Mouse (Mus musculus): ENCODE measurements at regions not wholly inside any gene's neighbourhood (a gene's known extent, or its start where the extent isn't known, plus 50 kb on each side); places are given as distances from the start of the nearest gene placed in this dataset.

- no peaks in the 10 kb centered on the region for H3K36me3 ChIP-seq
- no peaks in the 10 kb centered on the region for H3K9me3 ChIP-seq (replicated peaks)
- H3K27ac ChIP-seq = no peak overlapping the region
- no peaks in the 10 kb centered on the region for H3K27me3 ChIP-seq
- H3K4me2 ChIP-seq = no peak overlapping the region
- no peaks in the 10 kb centered on the region for H3K4me1 ChIP-seq (replicated peaks)
- no peak for ATAC-seq (replicated peaks; ENCODE audit: insufficient number of reproducible peaks, insufficient read depth, low FRiP score, low read depth)
- no peak overlapping the region for H3K4me3 ChIP-seq
- WGBS = 86% methylated on average over 16 of the region's 16 CpGs
- no peak overlapping the region for H3K9ac ChIP-seq
These were observed 410.0 kb upstream of the Map3k7 start for GRCm38 (mm10) chr4:31553780-31554394.

- no peak overlapping the region for H3K4me3 ChIP-seq
- no peak for ATAC-seq (replicated peaks; ENCODE audit: insufficient number of reproducible peaks, insufficient read depth, low FRiP score, low read depth)
- H3K9me3 ChIP-seq (replicated peaks) = no peaks in the 10 kb centered on the region
- H3K27me3 ChIP-seq = no peaks in the 10 kb centered on the region
- WGBS = 80% methylated on average over 1 of the region's 1 CpGs
- H3K36me3 ChIP-seq = no peaks in the 10 kb centered on the region
- no peak overlapping the region for H3K27ac ChIP-seq
- no peak overlapping the region for H3K9ac ChIP-seq
- H3K4me2 ChIP-seq = no peak overlapping the region
- H3K4me1 ChIP-seq (replicated peaks) = peaks cover 3% of the 10 kb centered on the region; the same call in 1 of the 2 replicates
These were observed 408.8 kb upstream of the Map3k7 start for GRCm38 (mm10) chr4:31555077-31555476.

GRCm38 (mm10) chr4:31557261-31557660 lies 406.6 kb upstream of the Map3k7 start:
- WGBS = 82% methylated on average over 7 of the region's 7 CpGs
- ATAC-seq (replicated peaks; ENCODE audit: insufficient number of reproducible peaks, insufficient read depth, low FRiP score, low read depth) = no peak
- H3K9ac ChIP-seq = no peak overlapping the region

GRCm38 (mm10) chr4:31560305-31560704 lies 403.6 kb upstream of the Map3k7 start:
- Histone ChIP-seq H3K27ac (no peak overlapping the region), H3K9me3 (replicated peaks) (no peaks in the 10 kb centered on the region), H3K9ac (no peak overlapping the region), H3K4me2 (no peak overlapping the region), H3K4me1 (replicated peaks) (peaks cover 3% of the 10 kb centered on the region; the same call in 1 of the 2 replicates), H3K4me3 (no peak overlapping the region), H3K36me3 (no peaks in the 10 kb centered on the region), H3K27me3 (no peaks in the 10 kb centered on the region)
- ATAC-seq (replicated peaks; ENCODE audit: insufficient number of reproducible peaks, insufficient read depth, low FRiP score, low read depth) = no peak
- 88% methylated on average over 4 of the region's 4 CpGs for WGBS

More at GRCm38 (mm10) chr4:31557261-31557660, 406.6 kb upstream of the Map3k7 start:
- H3K4me2 ChIP-seq = no peak overlapping the region
- H3K9me3 ChIP-seq (replicated peaks) = no peaks in the 10 kb centered on the region
- no peak overlapping the region for H3K27ac ChIP-seq
- no peaks in the 10 kb centered on the region for H3K27me3 ChIP-seq
- H3K4me3 ChIP-seq = no peak overlapping the region
- no peaks in the 10 kb centered on the region for H3K36me3 ChIP-seq
- peaks cover 3% of the 10 kb centered on the region; the same call in 1 of the 2 replicates for H3K4me1 ChIP-seq (replicated peaks)

- H3K9ac ChIP-seq = no peak overlapping the region
- H3K4me1 ChIP-seq (replicated peaks) = peaks cover 6% of the 10 kb centered on the region
- 64% methylated on average over 10 of the region's 10 CpGs for WGBS
- peak overlapping the region; percentile 23; the same call in 1 of the 2 replicates for H3K4me2 ChIP-seq
- ATAC-seq (replicated peaks; ENCODE audit: insufficient number of reproducible peaks, insufficient read depth, low FRiP score, low read depth) = no peak; the same call in 1 of the 2 replicates
- no peaks in the 10 kb centered on the region for H3K9me3 ChIP-seq (replicated peaks)
- no peaks in the 10 kb centered on the region for H3K36me3 ChIP-seq
- no peaks in the 10 kb centered on the region for H3K27me3 ChIP-seq
- no peak overlapping the region for H3K27ac ChIP-seq
- no peak overlapping the region for H3K4me3 ChIP-seq
These were observed 402.7 kb upstream of the Map3k7 start for GRCm38 (mm10) chr4:31561183-31561582.

- no peaks in the 10 kb centered on the region for H3K9me3 ChIP-seq (replicated peaks)
- H3K4me1 ChIP-seq (replicated peaks) = peaks cover 6% of the 10 kb centered on the region
- H3K4me3 ChIP-seq = peak overlapping the region; percentile 12
- no peak overlapping the region for H3K27ac ChIP-seq
- H3K4me2 ChIP-seq = peak overlapping the region; percentile 23
- no peak overlapping the region for H3K9ac ChIP-seq
- no peaks in the 10 kb centered on the region for H3K36me3 ChIP-seq
- no peaks in the 10 kb centered on the region for H3K27me3 ChIP-seq
- 14% methylated on average over 3 of the region's 3 CpGs for WGBS
- ATAC-seq (replicated peaks; ENCODE audit: insufficient number of reproducible peaks, insufficient read depth, low FRiP score, low read depth) = no peak
These were observed 402.1 kb upstream of the Map3k7 start for GRCm38 (mm10) chr4:31561823-31562222.

GRCm38 (mm10) chr4:31566158-31566557 lies 397.7 kb upstream of the Map3k7 start:
- Histone ChIP-seq H3K27me3 (no peaks in the 10 kb centered on the region), H3K4me3 (no peak overlapping the region), H3K36me3 (no peaks in the 10 kb centered on the region), H3K9ac (no peak overlapping the region), H3K27ac (no peak overlapping the region), H3K4me2 (no peak overlapping the region), H3K4me1 (replicated peaks) (peaks cover 3% of the 10 kb centered on the region; the same call in 1 of the 2 replicates), H3K9me3 (replicated peaks) (no peaks in the 10 kb centered on the region)
- 34% methylated on average over 5 of the region's 5 CpGs for WGBS
- no peak for ATAC-seq (replicated peaks; ENCODE audit: insufficient number of reproducible peaks, insufficient read depth, low FRiP score, low read depth)

GRCm38 (mm10) chr4:31566834-31567233 lies 397.1 kb upstream of the Map3k7 start:
- H3K4me2 ChIP-seq = no peak overlapping the region
- WGBS = 69% methylated on average over 3 of the region's 3 CpGs
- H3K9ac ChIP-seq = no peak overlapping the region
- no peaks in the 10 kb centered on the region for H3K36me3 ChIP-seq
- H3K4me3 ChIP-seq = no peak overlapping the region
- H3K4me1 ChIP-seq (replicated peaks) = peaks cover 3% of the 10 kb centered on the region; the same call in 1 of the 2 replicates
- H3K27ac ChIP-seq = no peak overlapping the region
- no peaks in the 10 kb centered on the region for H3K27me3 ChIP-seq
- ATAC-seq (replicated peaks; ENCODE audit: insufficient number of reproducible peaks, insufficient read depth, low FRiP score, low read depth) = no peak
- H3K9me3 ChIP-seq (replicated peaks) = no peaks in the 10 kb centered on the region

GRCm38 (mm10) chr4:31569687-31570086 lies 394.2 kb upstream of the Map3k7 start:
- ATAC-seq (replicated peaks; ENCODE audit: insufficient number of reproducible peaks, insufficient read depth, low FRiP score, low read depth) = no peak
- H3K27ac ChIP-seq = no peak overlapping the region
- H3K4me1 ChIP-seq (replicated peaks) = peaks cover 3% of the 10 kb centered on the region; the same call in 1 of the 2 replicates
- H3K27me3 ChIP-seq = no peaks in the 10 kb centered on the region
- H3K9me3 ChIP-seq (replicated peaks) = no peaks in the 10 kb centered on the region
- H3K36me3 ChIP-seq = no peaks in the 10 kb centered on the region
- no peak overlapping the region for H3K9ac ChIP-seq
- H3K4me2 ChIP-seq = no peak overlapping the region
- H3K4me3 ChIP-seq = no peak overlapping the region
- WGBS = 59% methylated on average over 1 of the region's 1 CpGs

GRCm38 (mm10) chr4:31576982-31577579 lies 386.8 kb upstream of the Map3k7 start:
- Histone ChIP-seq H3K36me3 (no peaks in the 10 kb centered on the region), H3K9me3 (replicated peaks) (no peaks in the 10 kb centered on the region), H3K27ac (0 out of 2 replicates have a peak overlapping the region, but pooled peaks have one; percentile 9), H3K27me3 (no peaks in the 10 kb centered on the region), H3K4me3 (no peak overlapping the region), H3K9ac (no peak overlapping the region), H3K4me1 (replicated peaks) (peaks cover 10% of the 10 kb centered on the region), H3K4me2 (no peak overlapping the region)
- ATAC-seq (replicated peaks; ENCODE audit: insufficient number of reproducible peaks, insufficient read depth, low FRiP score, low read depth) = peak; percentile 85
- WGBS = 8% methylated on average over 4 of the region's 4 CpGs

- H3K27me3 ChIP-seq = no peaks in the 10 kb centered on the region
- WGBS = 79% methylated on average over 2 of the region's 2 CpGs
- no peaks in the 10 kb centered on the region for H3K4me1 ChIP-seq (replicated peaks)
- H3K9ac ChIP-seq = no peak overlapping the region
- no peak overlapping the region for H3K4me3 ChIP-seq
- no peak overlapping the region for H3K4me2 ChIP-seq
- H3K9me3 ChIP-seq (replicated peaks) = no peaks in the 10 kb centered on the region
- ATAC-seq (replicated peaks; ENCODE audit: insufficient number of reproducible peaks, insufficient read depth, low FRiP score, low read depth) = no peak
- no peak overlapping the region for H3K27ac ChIP-seq
- H3K36me3 ChIP-seq = no peaks in the 10 kb centered on the region
These were observed 380.4 kb upstream of the Map3k7 start for GRCm38 (mm10) chr4:31583495-31583894.

GRCm38 (mm10) chr4:31584171-31584570 lies 379.7 kb upstream of the Map3k7 start:
- H3K4me1 ChIP-seq (replicated peaks) = no peaks in the 10 kb centered on the region
- ATAC-seq (replicated peaks; ENCODE audit: insufficient number of reproducible peaks, insufficient read depth, low FRiP score, low read depth) = no peak
- H3K4me3 ChIP-seq = no peak overlapping the region
- no peak overlapping the region for H3K27ac ChIP-seq
- H3K27me3 ChIP-seq = no peaks in the 10 kb centered on the region
- WGBS = 83% methylated on average over 3 of the region's 3 CpGs
- H3K9ac ChIP-seq = no peak overlapping the region
- no peaks in the 10 kb centered on the region for H3K9me3 ChIP-seq (replicated peaks)
- H3K36me3 ChIP-seq = no peaks in the 10 kb centered on the region
- no peak overlapping the region for H3K4me2 ChIP-seq
